Mouse (Mus musculus) intestine, postnatal 0 days (tissue): ENCODE data around the gene Cep152. TPM values are rescaled to one million over a fixed set of nuclear protein-coding genes. Genes with fewer than 3 reads are reported as not detected.

Source experiments
- ATAC-seq: fragments of 200-750 bp; cut with Nextera tagmentation; 2 replicates; pipeline ENCODE4 v1.8.0; 2017; ENCODE audit warnings: mild to moderate bottlenecking, moderate TSS enrichment, moderate library complexity
- H3K27ac ChIP-seq: fragments of 300-500 bp; sonication (generic); 2 replicates; pipeline ENCODE4 v1.5.1; 2014; ENCODE audit warnings: mild to moderate bottlenecking, low read depth, low read length, moderate library complexity
- H3K27me3 ChIP-seq: fragments of 300-500 bp; sonication (generic); replicated peaks from 2 replicates; pipeline ENCODE4 v1.6.1; 2014; ENCODE audit warnings: low read length, mixed read lengths; ENCODE audit not compliant: control insufficient read depth, insufficient read depth
- H3K36me3 ChIP-seq: fragments of 300-500 bp; sonication (generic); 2 replicates; pipeline ENCODE4 v1.6.1; 2014; ENCODE audit warnings: mild to moderate bottlenecking, moderate library complexity; ENCODE audit not compliant: control insufficient read depth, insufficient read depth
- H3K4me1 ChIP-seq: fragments of 300-500 bp; sonication (generic); replicated peaks from 2 replicates; pipeline ENCODE4 v1.6.1; 2014; ENCODE audit warnings: antibody characterized with exemption, low read length, mixed read lengths; ENCODE audit not compliant: control insufficient read depth, insufficient read depth
- H3K4me2 ChIP-seq: fragments of 300-500 bp; sonication (generic); replicated peaks from 2 replicates; pipeline ENCODE4 v1.6.1; 2014; ENCODE audit warnings: low read depth, mild to moderate bottlenecking, moderate library complexity
- H3K4me3 ChIP-seq: fragments of 300-500 bp; sonication (generic); 2 replicates; pipeline ENCODE4 v1.5.1; 2014; ENCODE audit warnings: low read depth, low read length
- H3K9ac ChIP-seq: fragments of 300-500 bp; sonication (generic); 2 replicates; pipeline ENCODE4 v1.6.1; 2014; ENCODE audit warnings: mild to moderate bottlenecking, low read depth, low read length
- H3K9me3 ChIP-seq: fragments of 300-500 bp; sonication (generic); 2 replicates; pipeline ENCODE4 v1.6.1; 2016; ENCODE audit warnings: mixed run types; ENCODE audit not compliant: control insufficient read depth
- CTCF ChIP-seq: sonication (generic); IDR thresholded peaks from 2 replicates; pipeline ENCODE4 v1.5.1; 2016; ENCODE audit warnings: low read depth, mild to moderate bottlenecking, control low read depth, antibody characterized with exemption, moderate library complexity
- WGBS: fragments of 180-500 bp; shearing (Covaris S2); extraction: QIAGEN DNeasy Blood & Tissue Kit; methylation state at CpG from one replicate; pipeline ENCODE4 v1.1.7; 2014; 5-methylcytosine and 5-hydroxymethylcytosine counted together
- polyA plus RNA-seq: library from polyadenylated mRNA; unstranded; fragments of >200 nt; fragmentation: Nextera tagmentation; extraction: Ambion mirVana; gene quantifications from 2 replicates; pipeline ENCODE4 v1.2.1, GENCODE M21; 2015

Gene Cep152
- polyA plus RNA-seq, 1 experiment from 2014 or later = 0.98 TPM

DNA sequence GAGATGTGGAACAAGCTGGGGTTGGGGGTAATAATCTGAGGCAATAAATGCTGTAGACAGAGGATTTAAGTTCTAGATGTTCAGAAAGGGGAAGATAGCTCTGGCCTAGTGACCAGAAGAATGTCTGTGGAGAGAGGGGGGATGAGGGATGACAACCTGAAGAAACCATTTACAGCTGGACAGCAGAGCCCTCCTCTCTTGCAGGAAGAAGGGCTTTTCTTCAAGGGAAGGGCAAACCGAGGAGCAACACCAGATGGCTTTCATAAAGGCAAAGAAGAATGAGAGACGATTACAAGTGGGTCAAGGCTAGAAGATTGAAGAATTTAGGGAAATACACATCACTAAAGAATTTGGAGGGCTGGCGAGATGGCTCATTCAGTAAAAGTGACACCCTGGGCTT, 110.5 kb downstream of the Cep152 start:
- no peak for TF ChIP-seq CTCF
- ATAC-seq = no peak
- WGBS = 54% methylated on average over 3 of the region's 3 CpGs
- Histone ChIP-seq H3K27me3 (no peaks in the 10 kb centered on the region), H3K4me2 (no peak overlapping the region), H3K4me3 (no peak overlapping the region), H3K4me1 (no peaks in the 10 kb centered on the region), H3K36me3 (no peaks in the 10 kb centered on the region), H3K9me3 (no peaks in the 10 kb centered on the region), H3K27ac (no peak overlapping the region), H3K9ac (no peak overlapping the region)

Other genes starting within 250 kb of the Cep152 start
- gene Gm9913, start 120.0 kb downstream of the Cep152 start, polyA plus RNA-seq = 0.34 and 0.39 TPM in 2 replicates
- 9.9 and 11.2 TPM in 2 replicates for gene Fbn1, start 117.1 kb downstream of the Cep152 start, polyA plus RNA-seq
- gene Eid1, start 48.0 kb upstream of the Cep152 start, polyA plus RNA-seq = 64.3 and 67.4 TPM in 2 replicates
- gene Shc4, start 99.0 kb upstream of the Cep152 start, polyA plus RNA-seq = 0.61 and 0.65 TPM in 2 replicates
- gene Secisbp2l, start 157.8 kb upstream of the Cep152 start, polyA plus RNA-seq = 14.4 and 16.7 TPM in 2 replicates
- 84.1 and 85.3 TPM in 2 replicates for gene Galk2, start 234.0 kb upstream of the Cep152 start, polyA plus RNA-seq
- 28.7 and 29.8 TPM in 2 replicates for gene Cops2, start 234.0 kb upstream of the Cep152 start, polyA plus RNA-seq